Mouse (Mus musculus): ENCODE results near the gene Nsun2. TPM values are rescaled to one million over a fixed set of nuclear protein-coding genes. Genes with fewer than 3 reads are reported as not detected.

The Nsun2 gene
- total RNA-seq, 2 experiments from 2014 or later, result 83.1 to 94.4 TPM

Other genes starting within 250 kb of the Nsun2 start
- 10 to 100 TPM; 23.2 to 25.3 TPM for gene Tent4a, start 871 bp downstream of the Nsun2 start, total RNA-seq (2021)
- 10 to 100 TPM in 1 of 2 experiments, 1 to 10 TPM in 1; 8.2 to 23.2 TPM for gene Srd5a1, start 77.7 kb downstream of the Nsun2 start, total RNA-seq (2021)
- gene Ube2ql1, start 206.1 kb downstream of the Nsun2 start, total RNA-seq (2021), result 1 to 10 TPM in 1 of 2 experiments, under 1 TPM in 1; 0.76 to 3.5 TPM

Measured in adrenal gland, postnatal 36 days (tissue).